Mouse (Mus musculus): ENCODE measurements around the gene Slc39a7. TPM values are rescaled to one million over a fixed set of nuclear protein-coding genes. Genes with fewer than 3 reads are reported as not detected.

Gene Slc39a7
- polyA plus RNA-seq, 1 experiment from 2014 or later, result 176 TPM

GRCm38 (mm10) chr17:34039562-34040450 lies 8.3 kb upstream of the Slc39a7 start:
- no peak overlapping the region for H3K27ac ChIP-seq (replicated peaks)
- peaks cover 23% of the 10 kb centered on the region for H3K36me3 ChIP-seq
- no peaks in the 10 kb centered on the region for H3K9me3 ChIP-seq
- ATAC-seq (ENCODE audit: low FRiP score, low read depth), result peak; percentile 13; the same call in 1 of the 2 replicates
- 0 out of 2 replicates have a peak, but pooled peaks cover 6% of the 10 kb centered on the region for H3K27me3 ChIP-seq
- H3K4me3 ChIP-seq, result peak overlapping the region; percentile 21
- H3K4me1 ChIP-seq (replicated peaks), result peaks cover 33% of the 10 kb centered on the region
- peak overlapping the region; percentile 41 for H3K9ac ChIP-seq
- peak overlapping the region; percentile 55 for H3K4me2 ChIP-seq
- WGBS, result 25% methylated on average over 17 of the region's 17 CpGs

- Histone ChIP-seq H3K4me1 (replicated peaks) (peaks cover 36% of the 10 kb centered on the region), H3K27ac (replicated peaks) (no peak within 1 kb of the TSS), H3K4me2 (peak within 1 kb of the TSS; percentile 55), H3K9me3 (no peaks in the 10 kb centered on the region), H3K36me3 (peaks cover 30% of the 10 kb centered on the region), H3K4me3 (peak within 1 kb of the TSS; percentile 21), H3K9ac (peak within 1 kb of the TSS; percentile 41), H3K27me3 (0 out of 2 replicates have a peak, but pooled peaks cover 6% of the 10 kb centered on the region)
- peak; percentile 60; the same call in 1 of the 2 replicates for ATAC-seq (ENCODE audit: low FRiP score, low read depth)
- WGBS, result 11% methylated on average over 28 of the region's 28 CpGs
Observed at GRCm38 (mm10) chr17:34038878-34039561, 7.5 kb upstream of the Slc39a7 start, which contains the start of gene Col11a2. TSS of gene Col11a2 (plus strand) at chr17:34039437.

GRCm38 (mm10) chr17:34038440-34038839 lies 7.0 kb upstream of the Slc39a7 start:
- H3K4me2 ChIP-seq, result peak overlapping the region; percentile 55
- H3K4me3 ChIP-seq, result peak overlapping the region; percentile 21
- H3K4me1 ChIP-seq (replicated peaks), result peaks cover 42% of the 10 kb centered on the region
- H3K27me3 ChIP-seq, result 0 out of 2 replicates have a peak, but pooled peaks cover 6% of the 10 kb centered on the region
- no peak overlapping the region for H3K27ac ChIP-seq (replicated peaks)
- H3K9ac ChIP-seq, result 0 out of 2 replicates have a peak overlapping the region, but pooled peaks have one; percentile 41
- 20% methylated on average over 14 of the region's 21 CpGs for WGBS
- peaks cover 30% of the 10 kb centered on the region for H3K36me3 ChIP-seq
- H3K9me3 ChIP-seq, result no peaks in the 10 kb centered on the region
- ATAC-seq (ENCODE audit: low FRiP score, low read depth), result no peak

DNA sequence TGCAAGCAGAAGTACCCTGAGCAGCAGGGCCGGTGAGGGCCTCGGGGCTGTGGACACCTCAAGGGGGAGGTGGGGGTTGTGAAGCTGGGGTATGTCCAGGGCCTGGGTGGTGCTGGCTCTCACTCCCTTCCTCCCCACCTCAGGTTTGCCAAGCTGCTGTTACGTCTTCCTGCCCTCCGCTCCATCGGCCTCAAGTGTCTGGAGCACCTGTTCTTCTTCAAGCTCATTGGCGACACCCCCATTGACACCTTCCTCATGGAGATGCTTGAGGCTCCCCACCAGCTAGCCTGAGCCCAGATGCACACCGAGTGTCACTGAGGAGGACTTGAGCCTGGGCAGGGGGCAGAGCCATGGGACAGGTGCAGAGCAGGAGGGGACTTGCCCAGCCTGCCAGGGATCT lies 5.8 kb upstream of the Slc39a7 start:
- no peak for ATAC-seq (ENCODE audit: low FRiP score, low read depth)
- H3K4me1 ChIP-seq (replicated peaks), result peaks cover 54% of the 10 kb centered on the region
- H3K27ac ChIP-seq (replicated peaks), result no peak overlapping the region
- H3K27me3 ChIP-seq, result 0 out of 2 replicates have a peak, but pooled peaks cover 6% of the 10 kb centered on the region
- H3K4me3 ChIP-seq, result no peak overlapping the region
- H3K36me3 ChIP-seq, result peaks cover 30% of the 10 kb centered on the region
- H3K9ac ChIP-seq, result no peak overlapping the region
- no peaks in the 10 kb centered on the region for H3K9me3 ChIP-seq
- WGBS, result 95% methylated on average over 7 of the region's 7 CpGs
- no peak overlapping the region for H3K4me2 ChIP-seq

DNA sequence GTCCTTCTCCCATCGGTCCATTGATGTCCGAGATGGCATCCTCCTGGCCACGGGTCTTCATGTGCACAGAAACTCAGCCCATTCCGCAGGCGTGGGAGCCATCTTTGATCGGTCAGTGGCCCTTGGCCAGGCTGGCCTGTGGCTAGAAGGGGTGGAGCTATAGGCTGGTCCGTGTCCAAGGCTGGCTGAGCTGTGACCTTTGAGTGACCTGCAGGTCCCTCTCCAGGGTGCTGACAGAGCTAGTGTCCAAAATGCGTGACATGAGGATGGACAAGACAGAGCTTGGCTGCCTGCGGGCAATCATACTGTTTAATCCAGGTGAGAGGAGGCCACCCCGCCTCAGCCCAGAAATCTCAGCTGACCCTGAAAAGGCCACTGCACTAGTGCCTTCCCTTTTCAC lies 5.2 kb upstream of the Slc39a7 start:
- no peak overlapping the region for H3K4me2 ChIP-seq
- WGBS, result 79% methylated on average over 10 of the region's 10 CpGs
- H3K27me3 ChIP-seq, result 0 out of 2 replicates have a peak, but pooled peaks cover 6% of the 10 kb centered on the region
- peaks cover 54% of the 10 kb centered on the region for H3K4me1 ChIP-seq (replicated peaks)
- H3K9me3 ChIP-seq, result no peaks in the 10 kb centered on the region
- H3K36me3 ChIP-seq, result peaks cover 30% of the 10 kb centered on the region
- no peak overlapping the region for H3K9ac ChIP-seq
- H3K27ac ChIP-seq (replicated peaks), result no peak overlapping the region
- H3K4me3 ChIP-seq, result no peak overlapping the region
- ATAC-seq (ENCODE audit: low FRiP score, low read depth), result no peak

DNA sequence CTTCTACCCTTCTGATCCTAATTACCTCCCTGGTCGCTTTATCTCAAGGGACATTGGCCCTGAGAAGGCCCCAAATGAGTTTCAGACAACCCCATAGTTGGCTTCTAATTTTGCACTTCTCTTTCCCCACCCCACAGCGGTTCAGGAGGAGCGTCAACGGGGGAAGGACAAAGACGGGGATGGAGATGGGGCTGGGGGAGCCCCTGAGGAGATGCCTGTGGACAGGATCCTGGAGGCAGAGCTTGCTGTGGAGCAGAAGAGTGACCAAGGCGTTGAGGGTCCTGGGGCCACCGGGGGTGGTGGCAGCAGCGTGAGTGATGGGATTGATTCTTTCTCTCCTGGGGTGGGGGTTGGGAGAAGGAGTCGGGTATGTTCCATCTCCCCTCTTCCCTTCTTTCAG lies 4.0 kb upstream of the Slc39a7 start:
- Histone ChIP-seq H3K4me2 (no peak overlapping the region), H3K27me3 (0 out of 2 replicates have a peak, but pooled peaks cover 6% of the 10 kb centered on the region), H3K9ac (no peak overlapping the region), H3K27ac (replicated peaks) (no peak overlapping the region), H3K4me3 (no peak overlapping the region), H3K4me1 (replicated peaks) (peaks cover 48% of the 10 kb centered on the region), H3K9me3 (no peaks in the 10 kb centered on the region), H3K36me3 (peaks cover 30% of the 10 kb centered on the region)
- ATAC-seq (ENCODE audit: low FRiP score, low read depth), result no peak
- 90% methylated on average over 9 of the region's 9 CpGs for WGBS

DNA sequence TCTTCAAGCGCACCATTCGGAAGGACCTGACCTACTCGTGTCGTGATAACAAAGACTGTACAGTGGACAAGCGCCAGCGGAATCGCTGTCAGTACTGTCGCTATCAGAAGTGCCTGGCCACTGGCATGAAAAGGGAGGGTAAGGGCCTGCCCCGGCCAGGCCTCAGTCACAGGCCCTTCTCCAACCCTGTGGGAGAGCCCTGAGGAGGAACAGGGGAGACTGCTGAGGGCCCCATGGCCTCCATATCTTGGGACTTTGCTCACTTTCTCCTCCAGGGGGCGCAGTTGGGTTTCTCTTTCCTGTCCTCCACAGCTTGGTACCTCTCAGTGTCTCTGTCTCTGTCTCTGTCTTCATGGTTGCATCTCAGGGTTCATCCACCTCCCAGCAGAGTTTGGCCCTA lies 2.6 kb upstream of the Slc39a7 start:
- H3K4me3 ChIP-seq, result no peak overlapping the region
- H3K4me2 ChIP-seq, result no peak overlapping the region
- H3K4me1 ChIP-seq (replicated peaks), result peaks cover 50% of the 10 kb centered on the region
- peaks cover 38% of the 10 kb centered on the region for H3K36me3 ChIP-seq
- no peaks in the 10 kb centered on the region for H3K9me3 ChIP-seq
- no peak overlapping the region for H3K27ac ChIP-seq (replicated peaks)
- no peak overlapping the region for H3K9ac ChIP-seq
- ATAC-seq (ENCODE audit: low FRiP score, low read depth), result no peak
- 0 out of 2 replicates have a peak, but pooled peaks cover 6% of the 10 kb centered on the region for H3K27me3 ChIP-seq
- WGBS, result 79% methylated on average over 10 of the region's 10 CpGs

DNA sequence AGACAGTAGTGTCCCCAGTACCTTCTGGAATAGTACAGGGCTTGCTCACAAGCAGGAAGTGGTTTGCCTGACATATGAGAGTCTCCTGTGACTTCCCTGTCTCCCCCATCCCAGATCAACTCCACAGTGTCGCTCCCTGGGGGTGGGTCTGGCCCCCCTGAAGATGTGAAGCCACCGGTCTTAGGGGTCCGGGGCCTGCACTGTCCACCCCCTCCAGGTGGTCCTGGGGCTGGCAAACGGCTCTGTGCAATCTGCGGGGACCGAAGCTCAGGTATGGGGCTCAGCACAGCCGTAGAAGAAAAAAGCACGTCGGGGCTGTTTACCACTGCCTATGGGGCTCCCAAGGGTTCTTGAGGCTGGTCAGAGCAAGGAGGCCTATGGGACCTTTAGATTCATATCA lies 2.0 kb upstream of the Slc39a7 start:
- 91% methylated on average over 9 of the region's 9 CpGs for WGBS

GRCm38 (mm10) chr17:34032806-34033205 lies 1.3 kb upstream of the Slc39a7 start:
- no peak for ATAC-seq (ENCODE audit: low FRiP score, low read depth)
- H3K27ac ChIP-seq (replicated peaks), result peak overlapping the region; percentile 98; the same call in 1 of the 2 replicates
- peaks cover 52% of the 10 kb centered on the region for H3K4me1 ChIP-seq (replicated peaks)
- peak overlapping the region; percentile 94 for H3K9ac ChIP-seq
- H3K27me3 ChIP-seq, result 0 out of 2 replicates have a peak, but pooled peaks cover 5% of the 10 kb centered on the region
- no peaks in the 10 kb centered on the region for H3K9me3 ChIP-seq
- peak overlapping the region; percentile 96 for H3K4me2 ChIP-seq
- H3K36me3 ChIP-seq, result peaks cover 46% of the 10 kb centered on the region
- H3K4me3 ChIP-seq, result peak overlapping the region; percentile 64
- 70% methylated on average over 9 of the region's 9 CpGs for WGBS

More for the DNA sequence above, 2.0 kb upstream of the Slc39a7 start:
- Histone ChIP-seq H3K4me1 (replicated peaks) (peaks cover 50% of the 10 kb centered on the region), H3K36me3 (peaks cover 44% of the 10 kb centered on the region), H3K9me3 (no peaks in the 10 kb centered on the region), H3K9ac (0 out of 2 replicates have a peak overlapping the region, but pooled peaks have one; percentile 94), H3K27me3 (0 out of 2 replicates have a peak, but pooled peaks cover 6% of the 10 kb centered on the region), H3K4me3 (no peak overlapping the region), H3K27ac (replicated peaks) (no peak overlapping the region), H3K4me2 (peak overlapping the region; percentile 96; the same call in 1 of the 2 replicates)
- ATAC-seq (ENCODE audit: low FRiP score, low read depth), result no peak

DNA sequence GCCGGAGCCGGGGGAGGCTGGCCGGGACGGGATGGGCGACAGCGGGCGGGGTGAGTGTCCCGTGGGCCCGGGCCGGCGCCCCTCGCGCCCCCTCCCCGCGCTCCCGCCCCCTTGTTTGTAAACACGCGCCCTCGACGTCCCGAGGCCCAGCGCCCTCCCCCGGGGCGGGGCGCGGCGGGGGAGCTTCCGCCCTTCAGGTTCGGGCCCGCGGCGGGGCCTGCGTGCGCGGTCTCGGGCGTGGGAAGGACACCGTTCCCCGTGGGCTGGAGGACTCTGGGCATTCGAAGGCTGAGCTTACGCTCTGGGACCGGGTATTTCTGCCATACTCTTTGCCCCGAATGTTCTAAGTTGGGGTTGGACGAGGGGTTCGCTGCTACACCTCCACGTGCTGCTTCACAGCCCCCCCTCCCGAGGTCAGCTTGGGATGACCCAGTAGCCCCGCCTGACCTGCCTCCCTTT lies 721 bp upstream of the Slc39a7 start:
- peaks cover 40% of the 10 kb centered on the region for H3K36me3 ChIP-seq
- no peak for ATAC-seq (ENCODE audit: low FRiP score, low read depth)

DNA sequence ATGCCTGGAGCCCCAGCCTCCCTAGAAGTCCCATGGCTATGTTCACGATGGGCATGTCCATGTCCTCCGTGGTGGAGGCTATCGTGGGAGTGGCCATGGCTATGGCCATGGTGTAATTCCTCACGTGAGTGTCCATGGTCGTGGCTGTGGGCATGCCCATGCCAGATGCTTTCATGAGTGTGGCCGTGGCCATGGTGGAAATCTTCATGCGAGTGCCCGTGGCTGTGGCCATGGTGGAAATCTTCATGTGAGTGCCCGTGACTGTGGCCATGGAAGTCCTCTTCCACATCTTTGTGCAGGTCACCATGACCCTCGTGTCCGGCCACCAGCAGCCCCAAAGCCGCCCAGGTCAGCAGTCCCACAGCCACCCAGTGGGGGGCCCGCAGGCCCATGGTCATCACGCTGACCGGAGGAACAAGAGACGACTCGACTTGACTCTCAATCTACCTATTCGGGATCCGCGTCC lies 588 bp downstream of the Slc39a7 start:
- peak overlapping the region; percentile 98 for H3K27ac ChIP-seq (replicated peaks)
- H3K9me3 ChIP-seq, result no peaks in the 10 kb centered on the region
- H3K9ac ChIP-seq, result peak overlapping the region; percentile 76
- no peak for ATAC-seq (ENCODE audit: low FRiP score, low read depth)
- H3K4me2 ChIP-seq, result peak overlapping the region; percentile 96
- H3K36me3 ChIP-seq, result peaks cover 27% of the 10 kb centered on the region
- peak overlapping the region; percentile 64 for H3K4me3 ChIP-seq
- no peaks in the 10 kb centered on the region for H3K27me3 ChIP-seq
- peaks cover 70% of the 10 kb centered on the region for H3K4me1 ChIP-seq (replicated peaks)
- 8% methylated on average over 20 of the region's 20 CpGs for WGBS

More for the DNA sequence above, 721 bp upstream of the Slc39a7 start:
- peak overlapping the region; percentile 96 for H3K4me2 ChIP-seq
- no peaks in the 10 kb centered on the region for H3K27me3 ChIP-seq
- H3K4me3 ChIP-seq, result peak overlapping the region; percentile 64
- H3K4me1 ChIP-seq (replicated peaks), result peaks cover 57% of the 10 kb centered on the region
- WGBS, result under 1% methylated on average over 40 of the region's 48 CpGs
- peak overlapping the region; percentile 98 for H3K27ac ChIP-seq (replicated peaks)
- H3K9ac ChIP-seq, result peak overlapping the region; percentile 94
- H3K9me3 ChIP-seq, result no peaks in the 10 kb centered on the region

Data from hindbrain, embryonic 15.5 days (tissue).